In the genomic region with DNA sequence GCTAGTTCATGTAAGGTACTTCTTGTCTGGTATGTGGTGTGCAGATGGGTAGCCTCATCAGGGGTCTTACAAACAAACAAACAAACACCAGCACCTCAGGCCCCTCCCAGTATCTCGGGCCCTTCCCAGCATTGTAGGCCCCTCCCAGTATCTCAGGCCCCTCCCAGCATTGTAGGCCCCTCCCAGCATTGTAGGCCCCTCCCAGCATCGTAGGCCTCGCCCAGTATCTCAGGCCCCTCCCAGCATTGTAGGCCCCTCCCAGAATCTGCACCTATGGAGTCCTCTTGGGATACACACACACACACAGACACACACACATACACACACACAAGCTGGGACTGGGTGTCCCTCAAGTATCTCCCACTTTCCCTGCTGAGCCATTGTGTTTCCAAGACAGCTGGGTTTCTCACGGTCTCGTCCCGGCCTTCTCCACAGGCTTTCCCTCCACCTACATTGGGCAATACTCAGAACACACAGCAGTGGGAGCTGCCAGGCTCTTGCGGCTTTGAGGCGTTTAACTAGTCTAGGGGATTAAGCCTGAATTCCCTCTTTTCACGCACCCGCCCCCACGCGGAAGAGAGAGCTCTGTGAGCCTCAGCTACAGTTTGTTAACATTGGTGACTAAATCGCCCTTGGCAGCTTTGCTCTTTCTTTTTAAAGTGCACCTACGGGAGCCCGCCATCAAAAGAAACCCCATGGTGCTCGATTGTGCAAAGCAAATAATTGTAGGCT, we compare ENCODE assay signal across 10 mouse cellular contexts.
DNase-seq lines count a peak whose midpoint lies in the region; ATAC-seq and TF ChIP-seq lines count a peak whose summit lies in the region.
"Had no signal": no experiment of that assay in that cellular context is flagged by ENCODE, and none has a peak within 500 bp of the region (broad histone marks: within the 10 kb centered on the region; RNA-seq: fewer than 3 reads in every experiment).

No protein-coding gene starts in this region.

- H3K9me3 ChIP-seq in midbrain, embryonic 16.5 days (replicated peaks; ENCODE audit: control insufficient read depth, low read length, poor library complexity, severe bottlenecking): no peaks in the 10 kb centered on the region
- H3K9me3 ChIP-seq in kidney, embryonic 15.5 days (replicated peaks): no peaks in the 10 kb centered on the region
- H3K9me3 ChIP-seq: stomach, embryonic 15.5 days had no signal

- no peak overlapping the region for H3K4me2 ChIP-seq in midbrain, embryonic 16.5 days (ENCODE audit: low read length)
- no peak overlapping the region for H3K4me2 ChIP-seq in kidney, embryonic 15.5 days
- H3K4me2 ChIP-seq: stomach, embryonic 15.5 days had no signal

- intact Hi-C loops in heart, postnatal 14 days (cut with DNase I): no loop called here

- H3K4me1 ChIP-seq in midbrain, embryonic 16.5 days (ENCODE audit: control insufficient read depth, insufficient read depth, low read length): peaks cover 27% of the 10 kb centered on the region
- H3K4me1 ChIP-seq in kidney, embryonic 15.5 days: no peaks in the 10 kb centered on the region
- H3K4me1 ChIP-seq: stomach, embryonic 15.5 days had no signal

- H3K36me3 ChIP-seq in midbrain, embryonic 16.5 days (ENCODE audit: control insufficient read depth, insufficient read depth, low read length): no peaks in the 10 kb centered on the region
- H3K36me3 ChIP-seq in kidney, embryonic 15.5 days: no peaks in the 10 kb centered on the region
- H3K36me3 ChIP-seq: stomach, embryonic 15.5 days had no signal

- in situ Hi-C loops in Patski (cut with MboI; ENCODE audit: low pct_unique_long_range_greater_than_20kb): no loop called here

- H3K27me3 ChIP-seq in Patski: no peaks in the 10 kb centered on the region
- no peaks in the 10 kb centered on the region for H3K27me3 ChIP-seq in midbrain, embryonic 16.5 days (ENCODE audit: control insufficient read depth, insufficient read depth, low read depth, low read length)
- no peaks in the 10 kb centered on the region for H3K27me3 ChIP-seq in kidney, embryonic 15.5 days
- H3K27me3 ChIP-seq: stomach, embryonic 15.5 days had no signal

- CTCF ChIA-PET in Patski (lab: Charles Lee): interaction anchor here (0.7 to 1.6 kb wide), 4 partner anchors 11 to 41 kb away, joined by 3 to 4 read pairs (median 4); no protein-coding TSS in a partner anchor

- ATAC-seq in Patski: peak; percentile 67
- ATAC-seq in midbrain, embryonic 16.5 days: peak; percentile 33
- ATAC-seq in kidney, embryonic 15.5 days (replicated peaks; ENCODE audit: low FRiP score): no peak

- no peak overlapping the region; the same call in 1 of the 2 replicates for H3K9ac ChIP-seq in midbrain, embryonic 16.5 days (ENCODE audit: low read depth, low read length)
- no peak overlapping the region for H3K9ac ChIP-seq in kidney, embryonic 15.5 days
- H3K9ac ChIP-seq: stomach, embryonic 15.5 days had no signal

- no peak overlapping the region for H3K4me3 ChIP-seq in midbrain, embryonic 16.5 days (ENCODE audit: low read depth, low read length)
- no peak overlapping the region for H3K4me3 ChIP-seq in kidney, embryonic 15.5 days (replicated peaks)
- H3K4me3 ChIP-seq: stomach, embryonic 15.5 days had no signal

- peak overlapping the region; percentile 42; the same call in 1 of the 2 replicates for H3K27ac ChIP-seq in midbrain, embryonic 16.5 days (ENCODE audit: low read length)
- no peak overlapping the region for H3K27ac ChIP-seq in kidney, embryonic 15.5 days
- H3K27ac ChIP-seq: stomach, embryonic 15.5 days had no signal

- POLR2A ChIA-PET in Patski (lab: Charles Lee): interaction anchor here (0.8 kb wide), 1 partner anchor 11 kb away, joined by 3 read pairs; no protein-coding TSS in a partner anchor

- no peak for TF ChIP-seq CTCF in Patski (IDR thresholded peaks at IDR 0.05)

- peak; percentile 27 for DNase-seq in ES-CJ7 (ENCODE audit: low read depth, low spot score)
- DNase-seq in Patski (ENCODE audit: low read depth, low spot score): peak; percentile 68
- peak; percentile 8 for DNase-seq in gonadal fat pad, adult 2 months (ENCODE audit: low read depth)
- no peak for DNase-seq in adrenal gland, adult 8-10 months
- no peak for DNase-seq in heart, postnatal 14 days
- DNase-seq: cerebellum, adult 9-11 months; liver had no signal

- 25% methylated on average over 16 of the region's 16 CpGs for WGBS in midbrain, embryonic 16.5 days
- WGBS in kidney, embryonic 15.5 days: 67% methylated on average over 16 of the region's 16 CpGs

Comparison
In these comparisons a context has a peak if more than half of its experiments do, and no peak if none do; other contexts are left out.
1. DNase-seq: peak in ES-CJ7 (single experiment), Patski (single experiment) and gonadal fat pad, adult 2 months (single experiment); none in adrenal gland, adult 8-10 months (single experiment) and heart, postnatal 14 days (0 of 2).